Mouse (Mus musculus): Measurements from ENCODE around the gene Zswim7. TPM values are rescaled to one million over a fixed set of nuclear protein-coding genes. Genes with fewer than 3 reads are reported as not detected.
A peak's percentile ranks its signal among the peaks of the same experiment; 100 is the strongest.

Zswim7 gene
- polyA plus RNA-seq, 1 experiment from 2014 or later, result 18.0 TPM

DNA sequence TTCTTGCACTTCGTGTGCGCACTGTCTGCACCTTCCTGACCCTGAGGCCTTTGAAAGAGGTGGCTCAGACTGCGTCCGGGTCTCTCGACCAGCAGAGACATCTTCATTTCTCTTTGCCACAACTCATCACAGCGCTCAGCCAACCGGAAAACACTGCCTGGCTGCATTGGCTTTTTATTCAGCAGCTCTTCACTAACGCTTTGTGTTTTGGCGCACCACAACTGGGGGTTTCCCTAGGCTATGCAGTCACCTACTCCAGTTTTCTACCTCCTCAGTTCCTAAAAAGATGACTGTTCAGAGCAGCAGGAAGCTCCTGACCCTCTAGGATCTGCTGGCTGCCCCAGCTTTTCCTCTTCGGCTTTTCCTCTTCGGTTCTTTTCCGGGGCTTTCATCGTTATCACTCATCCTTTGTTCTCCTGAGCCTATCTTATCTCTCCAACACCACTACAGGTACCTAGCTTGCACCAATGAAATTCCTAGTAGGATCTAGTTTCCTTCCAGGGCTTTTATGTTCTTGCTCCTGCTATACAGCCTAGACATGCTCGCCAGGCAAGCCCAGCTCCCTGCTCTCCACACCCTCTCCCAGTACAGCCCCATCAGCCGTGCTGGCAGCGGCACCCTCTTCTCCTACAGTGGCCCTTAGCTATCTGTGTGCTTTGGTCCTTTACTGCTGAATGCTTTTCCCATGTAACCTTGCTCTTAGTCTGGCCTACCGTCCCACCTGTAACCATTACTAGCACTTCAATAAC is 14.5 kb downstream of the Zswim7 start:
- H3K36me3 ChIP-seq (replicated peaks; ENCODE audit: control insufficient read depth, insufficient read depth), result no peaks in the 10 kb centered on the region
- peaks cover 15% of the 10 kb centered on the region for H3K4me1 ChIP-seq (replicated peaks; ENCODE audit: control insufficient read depth, insufficient read depth, low read length)
- no peaks in the 10 kb centered on the region for H3K9me3 ChIP-seq (ENCODE audit: control insufficient read depth, low read length)
- 42% methylated on average over 17 of the region's 17 CpGs for WGBS
- H3K4me3 ChIP-seq (replicated peaks; ENCODE audit: low read length), result no peak overlapping the region
- H3K4me2 ChIP-seq (replicated peaks), result peak overlapping the region; percentile 23
- peak overlapping the region; percentile 49; the same call in 1 of the 2 replicates for H3K27ac ChIP-seq
- DNase-seq (ENCODE audit: low spot score) (no peak), ATAC-seq (ENCODE audit: low FRiP score) (no peak)
- no peak overlapping the region for H3K9ac ChIP-seq
- no peaks in the 10 kb centered on the region for H3K27me3 ChIP-seq (ENCODE audit: control insufficient read depth, insufficient read depth, low read length)

GRCm38 (mm10) chr11:62265642-62266041 is 15.5 kb downstream of the Zswim7 start:
- H3K27me3 ChIP-seq (ENCODE audit: control insufficient read depth, insufficient read depth, low read length), result no peaks in the 10 kb centered on the region
- H3K4me1 ChIP-seq (replicated peaks; ENCODE audit: control insufficient read depth, insufficient read depth, low read length), result peaks cover 15% of the 10 kb centered on the region
- ATAC-seq (ENCODE audit: low FRiP score), result no peak
- no peak overlapping the region for H3K4me2 ChIP-seq (replicated peaks)
- no peak overlapping the region for H3K4me3 ChIP-seq (replicated peaks; ENCODE audit: low read length)
- H3K9ac ChIP-seq, result no peak overlapping the region
- no peaks in the 10 kb centered on the region for H3K36me3 ChIP-seq (replicated peaks; ENCODE audit: control insufficient read depth, insufficient read depth)
- no peaks in the 10 kb centered on the region for H3K9me3 ChIP-seq (ENCODE audit: control insufficient read depth, low read length)
- WGBS, result 37% methylated on average over 7 of the region's 7 CpGs
- H3K27ac ChIP-seq, result no peak overlapping the region
- DNase-seq (ENCODE audit: low spot score), result no peak

GRCm38 (mm10) chr11:62264018-62264417 is 17.2 kb downstream of the Zswim7 start:
- H3K4me2 ChIP-seq (replicated peaks), result no peak overlapping the region
- no peak overlapping the region for H3K4me3 ChIP-seq (replicated peaks; ENCODE audit: low read length)
- WGBS, result 70% methylated on average over 7 of the region's 7 CpGs
- DNase-seq (ENCODE audit: low spot score) (no peak), ATAC-seq (ENCODE audit: low FRiP score) (no peak)
- no peak overlapping the region for H3K27ac ChIP-seq
- no peaks in the 10 kb centered on the region for H3K27me3 ChIP-seq (ENCODE audit: control insufficient read depth, insufficient read depth, low read length)
- no peaks in the 10 kb centered on the region for H3K36me3 ChIP-seq (replicated peaks; ENCODE audit: control insufficient read depth, insufficient read depth)
- H3K9me3 ChIP-seq (ENCODE audit: control insufficient read depth, low read length), result no peaks in the 10 kb centered on the region
- no peak overlapping the region for H3K9ac ChIP-seq
- H3K4me1 ChIP-seq (replicated peaks; ENCODE audit: control insufficient read depth, insufficient read depth, low read length), result peaks cover 15% of the 10 kb centered on the region

- no peaks in the 10 kb centered on the region for H3K9me3 ChIP-seq (ENCODE audit: control insufficient read depth, low read length)
- DNase-seq (ENCODE audit: low spot score) (no peak), ATAC-seq (ENCODE audit: low FRiP score) (no peak)
- no peak overlapping the region for H3K27ac ChIP-seq
- H3K4me1 ChIP-seq (replicated peaks; ENCODE audit: control insufficient read depth, insufficient read depth, low read length), result peaks cover 15% of the 10 kb centered on the region
- no peak overlapping the region for H3K9ac ChIP-seq
- no peaks in the 10 kb centered on the region for H3K36me3 ChIP-seq (replicated peaks; ENCODE audit: control insufficient read depth, insufficient read depth)
- WGBS, result 57% methylated on average over 7 of the region's 7 CpGs
- H3K27me3 ChIP-seq (ENCODE audit: control insufficient read depth, insufficient read depth, low read length), result no peaks in the 10 kb centered on the region
- H3K4me2 ChIP-seq (replicated peaks), result no peak overlapping the region
- no peak overlapping the region for H3K4me3 ChIP-seq (replicated peaks; ENCODE audit: low read length)
Measured at GRCm38 (mm10) chr11:62263599-62263998, 17.6 kb downstream of the Zswim7 start.

DNA sequence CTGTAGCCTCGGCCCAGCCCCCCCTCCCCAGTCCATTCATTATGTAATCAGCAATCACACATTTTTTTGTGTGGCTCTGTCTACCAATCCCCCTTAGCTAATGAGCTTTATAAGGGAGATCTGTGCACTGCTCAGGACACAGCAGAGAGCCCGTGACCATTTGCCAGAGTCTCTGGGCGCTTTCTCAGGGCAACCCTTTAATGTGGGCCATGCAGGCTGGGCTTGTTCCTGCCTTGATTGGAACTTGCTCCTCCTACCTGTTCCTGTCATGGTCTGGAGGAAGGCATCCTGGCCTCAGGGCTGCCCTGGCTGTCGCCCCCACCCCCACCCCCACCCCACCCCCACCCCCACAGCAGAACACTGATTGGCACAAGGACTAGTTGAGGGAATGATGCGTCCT is 22.0 kb downstream of the Zswim7 start:
- no peak for ATAC-seq (ENCODE audit: low FRiP score)
- 57% methylated on average over 5 of the region's 5 CpGs for WGBS

DNA sequence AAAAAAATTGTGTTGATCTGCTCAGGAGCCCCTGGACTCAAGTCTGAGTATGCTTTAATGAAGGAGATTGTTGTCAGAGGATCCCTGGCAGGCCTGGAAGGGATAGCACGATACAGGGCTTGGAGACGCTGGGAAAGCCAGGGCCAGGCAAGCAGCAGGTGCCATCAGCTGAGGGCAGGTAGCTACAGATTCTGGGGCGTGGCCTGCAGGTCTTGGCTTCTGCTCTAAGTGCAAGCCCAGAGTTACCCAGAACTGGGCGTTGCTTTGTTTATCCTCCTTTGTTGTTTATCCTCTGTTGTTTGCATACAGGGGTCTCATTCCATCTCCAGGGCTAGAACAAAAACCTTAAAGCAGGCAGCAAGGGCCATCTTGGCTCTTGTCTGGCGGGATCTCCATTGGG is 27.8 kb downstream of the Zswim7 start:
- Histone ChIP-seq H3K27ac (no peak overlapping the region), H3K9ac (no peak overlapping the region), H3K4me2 (replicated peaks) (no peak overlapping the region), H3K9me3 (ENCODE audit: control insufficient read depth, low read length) (no peaks in the 10 kb centered on the region), H3K27me3 (ENCODE audit: control insufficient read depth, insufficient read depth, low read length) (peaks cover 21% of the 10 kb centered on the region), H3K4me1 (replicated peaks; ENCODE audit: control insufficient read depth, insufficient read depth, low read length) (peaks cover 8% of the 10 kb centered on the region), H3K36me3 (replicated peaks; ENCODE audit: control insufficient read depth, insufficient read depth) (no peaks in the 10 kb centered on the region), H3K4me3 (replicated peaks; ENCODE audit: low read length) (no peak overlapping the region)
- no peak for ATAC-seq (ENCODE audit: low FRiP score)
- WGBS, result 80% methylated on average over 5 of the region's 5 CpGs
- no peak for DNase-seq (ENCODE audit: low spot score)

More for the DNA sequence above, 22.0 kb downstream of the Zswim7 start:
- Histone ChIP-seq H3K4me3 (replicated peaks; ENCODE audit: low read length) (no peak overlapping the region), H3K9me3 (ENCODE audit: control insufficient read depth, low read length) (no peaks in the 10 kb centered on the region), H3K27ac (no peak overlapping the region), H3K27me3 (ENCODE audit: control insufficient read depth, insufficient read depth, low read length) (no peaks in the 10 kb centered on the region), H3K9ac (no peak overlapping the region), H3K36me3 (replicated peaks; ENCODE audit: control insufficient read depth, insufficient read depth) (no peaks in the 10 kb centered on the region), H3K4me2 (replicated peaks) (no peak overlapping the region), H3K4me1 (replicated peaks; ENCODE audit: control insufficient read depth, insufficient read depth, low read length) (no peaks in the 10 kb centered on the region)
- no peak for DNase-seq (ENCODE audit: low spot score)

- H3K4me3 ChIP-seq (replicated peaks; ENCODE audit: low read length), result no peak overlapping the region
- DNase-seq (ENCODE audit: low spot score) (no peak), ATAC-seq (ENCODE audit: low FRiP score) (no peak)
- H3K9me3 ChIP-seq (ENCODE audit: control insufficient read depth, low read length), result no peaks in the 10 kb centered on the region
- H3K4me2 ChIP-seq (replicated peaks), result peak overlapping the region; percentile 17; the same call in 1 of the 2 replicates
- no peaks in the 10 kb centered on the region for H3K36me3 ChIP-seq (replicated peaks; ENCODE audit: control insufficient read depth, insufficient read depth)
- peaks cover 25% of the 10 kb centered on the region for H3K27me3 ChIP-seq (ENCODE audit: control insufficient read depth, insufficient read depth, low read length)
- H3K4me1 ChIP-seq (replicated peaks; ENCODE audit: control insufficient read depth, insufficient read depth, low read length), result peaks cover 8% of the 10 kb centered on the region
- no peak overlapping the region for H3K9ac ChIP-seq
- WGBS, result 79% methylated on average over 11 of the region's 11 CpGs
- no peak overlapping the region for H3K27ac ChIP-seq
Measured at GRCm38 (mm10) chr11:62251047-62251446, 30.1 kb downstream of the Zswim7 start.

- Histone ChIP-seq H3K27ac (no peak overlapping the region), H3K9me3 (ENCODE audit: control insufficient read depth, low read length) (0 out of 2 replicates have a peak, but pooled peaks cover 3% of the 10 kb centered on the region), H3K4me1 (replicated peaks; ENCODE audit: control insufficient read depth, insufficient read depth, low read length) (peaks cover 8% of the 10 kb centered on the region), H3K4me3 (replicated peaks; ENCODE audit: low read length) (peak overlapping the region; percentile 66), H3K9ac (peak overlapping the region; percentile 64), H3K27me3 (ENCODE audit: control insufficient read depth, insufficient read depth, low read length) (peaks cover 25% of the 10 kb centered on the region), H3K36me3 (replicated peaks; ENCODE audit: control insufficient read depth, insufficient read depth) (no peaks in the 10 kb centered on the region), H3K4me2 (replicated peaks) (peak overlapping the region; percentile 99)
- ATAC-seq (ENCODE audit: low FRiP score) (0 out of 2 replicates have a peak, but pooled peaks have one; percentile 25), DNase-seq (ENCODE audit: low spot score) (peak; percentile 50)
- 3% methylated on average over 35 of the region's 35 CpGs for WGBS
Measured at GRCm38 (mm10) chr11:62249266-62250037, 31.7 kb downstream of the Zswim7 start.

DNA sequence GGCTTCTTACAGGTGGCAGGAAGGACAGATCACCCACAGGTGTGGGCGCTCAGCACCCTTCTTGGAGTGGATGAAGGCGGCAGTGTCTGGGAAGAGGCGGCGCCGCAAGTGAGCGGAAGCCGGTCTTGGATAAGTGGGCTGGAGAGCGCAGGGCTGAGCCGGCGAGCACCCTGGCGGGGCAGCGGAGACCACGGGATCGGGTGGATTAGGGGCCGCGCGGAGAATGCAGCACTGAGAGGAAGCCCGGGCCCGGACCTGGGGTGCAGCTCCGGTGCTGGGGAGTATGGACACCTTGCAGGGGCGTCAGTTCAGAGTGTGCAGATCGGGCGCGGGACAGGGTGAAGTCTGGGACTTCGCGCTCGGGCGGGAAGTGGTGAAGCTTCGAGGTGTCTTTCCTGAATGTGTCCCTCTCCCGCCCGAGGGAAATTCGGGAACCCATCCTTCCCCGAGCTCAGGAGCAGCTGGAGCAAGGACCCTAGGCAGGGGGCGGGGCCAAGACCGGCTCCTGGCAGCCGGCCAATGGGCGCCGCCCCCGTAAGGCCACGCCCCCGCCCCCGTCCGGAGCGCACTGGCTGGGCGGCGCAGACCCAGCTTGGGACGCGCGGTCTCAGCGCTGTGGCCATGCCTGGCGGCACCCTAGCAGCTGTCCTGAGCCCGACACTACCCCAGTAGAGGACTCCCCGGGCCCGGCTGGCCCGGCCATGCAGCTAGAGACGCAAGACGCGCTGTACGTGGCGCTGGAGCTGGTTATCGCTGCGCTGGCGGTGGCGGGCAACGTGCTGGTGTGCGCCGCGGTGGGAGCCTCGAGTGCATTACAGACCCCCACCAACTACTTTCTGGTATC is 32.6 kb downstream of the Zswim7 start, which contains the start of gene Adora2b:
TSS of gene Adora2b (plus strand) at position 584 of the 844 bp plus-strand sequence.
- Histone ChIP-seq H3K27me3 (ENCODE audit: control insufficient read depth, insufficient read depth, low read length) (peaks cover 25% of the 10 kb centered on the region), H3K36me3 (replicated peaks; ENCODE audit: control insufficient read depth, insufficient read depth) (no peaks in the 10 kb centered on the region), H3K9ac (peak within 1 kb of the TSS; percentile 64), H3K27ac (no peak within 1 kb of the TSS), H3K4me3 (replicated peaks; ENCODE audit: low read length) (peak within 1 kb of the TSS; percentile 66), H3K4me2 (replicated peaks) (peak within 1 kb of the TSS; percentile 99), H3K9me3 (ENCODE audit: control insufficient read depth, low read length) (0 out of 2 replicates have a peak, but pooled peaks cover 3% of the 10 kb centered on the region), H3K4me1 (replicated peaks; ENCODE audit: control insufficient read depth, insufficient read depth, low read length) (peaks cover 8% of the 10 kb centered on the region)
- peak; percentile 87 for ATAC-seq (ENCODE audit: low FRiP score)
- peak; percentile 70 for DNase-seq (ENCODE audit: low spot score)
- WGBS, result under 1% methylated on average over 64 of the region's 69 CpGs

All from hindbrain, embryonic 14.5 days (tissue).